Mouse (Mus musculus) gastrocnemius, postnatal 4 days (tissue): Measurements from ENCODE around the gene Gm20388. TPM values are rescaled to one million over a fixed set of nuclear protein-coding genes. Genes with fewer than 3 reads are reported as not detected.

Source experiments
- DNase-seq, 2 experiments: peaks; one replicate each; pipeline ENCODE4 v3.0.0; 2021 to 2022; ENCODE audit warnings: low spot score in 2 of 2, mixed read lengths in 2 of 2
- total RNA-seq, 2 experiments: library from RNA; stranded (reverse); gene quantifications; 2 replicates each; pipeline ENCODE4 v1.2.3; 2021

The Gm20388 gene
- total RNA-seq, 2 experiments from 2014 or later, result 12.8 to 22.8 TPM

GRCm38 (mm10) chr8:123319522-123320164 lies 3409.0 kb downstream of the Gm20388 start:
- DNase-seq, result peak in 1 of 2 experiments; percentile 35

GRCm38 (mm10) chr8:123328552-123328951 lies 3417.9 kb downstream of the Gm20388 start:
- DNase-seq, result no peak

GRCm38 (mm10) chr8:123329350-123329749 lies 3418.7 kb downstream of the Gm20388 start:
- DNase-seq, result no peak

GRCm38 (mm10) chr8:123329961-123330360 lies 3419.3 kb downstream of the Gm20388 start:
- DNase-seq, result no peak

- DNase-seq, result no peak
Observed at GRCm38 (mm10) chr8:123330701-123331100, 3420.1 kb downstream of the Gm20388 start.

GRCm38 (mm10) chr8:123331301-123331700 lies 3420.7 kb downstream of the Gm20388 start:
- no peak for DNase-seq

GRCm38 (mm10) chr8:123331810-123332209 lies 3421.2 kb downstream of the Gm20388 start:
- no peak for DNase-seq

GRCm38 (mm10) chr8:123332262-123333090 lies 3421.8 kb downstream of the Gm20388 start, which contains the start of gene Spire2:
Spire2 (plus strand) TSS chr8:123332713.
- DNase-seq, result peak; percentile 56 to 70

- no peak for DNase-seq
Observed at GRCm38 (mm10) chr8:123333091-123333587, 3422.5 kb downstream of the Gm20388 start.

GRCm38 (mm10) chr8:123333864-123334263 lies 3423.2 kb downstream of the Gm20388 start:
- no peak for DNase-seq

GRCm38 (mm10) chr8:123334467-123334866 lies 3423.8 kb downstream of the Gm20388 start:
- DNase-seq, result no peak

- DNase-seq, result no peak
Observed at GRCm38 (mm10) chr8:123337475-123337874, 3426.8 kb downstream of the Gm20388 start.

- no peak for DNase-seq
Observed at GRCm38 (mm10) chr8:123340071-123340470, 3429.4 kb downstream of the Gm20388 start.

GRCm38 (mm10) chr8:123341040-123342015 lies 3430.7 kb downstream of the Gm20388 start:
- DNase-seq, result no peak

GRCm38 (mm10) chr8:123342253-123342652 lies 3431.6 kb downstream of the Gm20388 start:
- no peak for DNase-seq

- no peak for DNase-seq
Observed at GRCm38 (mm10) chr8:123342911-123343310, 3432.3 kb downstream of the Gm20388 start.

- DNase-seq, result no peak
Observed at GRCm38 (mm10) chr8:123343422-123343821, 3432.8 kb downstream of the Gm20388 start.

GRCm38 (mm10) chr8:123345135-123345534 lies 3434.5 kb downstream of the Gm20388 start:
- DNase-seq, result no peak

GRCm38 (mm10) chr8:123345856-123346255 lies 3435.2 kb downstream of the Gm20388 start:
- no peak for DNase-seq

- DNase-seq, result no peak
Observed at GRCm38 (mm10) chr8:123347293-123347692, 3436.7 kb downstream of the Gm20388 start.
